Mouse (Mus musculus) limb, embryonic 14.5 days (tissue): ENCODE measurements around the gene Serpinb6b. TPM values are rescaled to one million over a fixed set of nuclear protein-coding genes. Genes with fewer than 3 reads are reported as not detected.

Experiments
- ATAC-seq: fragments of 200-750 bp; cut with Nextera tagmentation; 2 replicates; pipeline ENCODE4 v1.8.0; 2017; ENCODE audit warnings: low read depth, moderate number of reproducible peaks, moderate TSS enrichment; ENCODE audit not compliant: low FRiP score
- DNase-seq: peaks from one replicate; pipeline ENCODE4 v3.0.0-alpha.2; 2015; ENCODE audit warnings: low spot score
- H3K27ac ChIP-seq: fragments of 300-500 bp; sonication (generic); replicated peaks from 2 replicates; pipeline ENCODE4 v1.5.1; 2014; ENCODE audit warnings: low read depth, mild to moderate bottlenecking, low read length, moderate library complexity, mixed read lengths
- H3K27me3 ChIP-seq: fragments of 300-500 bp; sonication (generic); 2 replicates; pipeline ENCODE4 v1.6.1; 2014; ENCODE audit warnings: low read length, mixed read lengths; ENCODE audit not compliant: control insufficient read depth, insufficient read depth
- H3K36me3 ChIP-seq: fragments of 300-500 bp; sonication (generic); 2 replicates; pipeline ENCODE4 v1.6.1; 2014; ENCODE audit warnings: mild to moderate bottlenecking, low read length, moderate library complexity, mixed read lengths; ENCODE audit not compliant: control insufficient read depth, insufficient read depth
- H3K4me1 ChIP-seq: fragments of 300-500 bp; sonication (generic); 2 replicates; pipeline ENCODE4 v1.6.1; 2014; ENCODE audit warnings: antibody characterized with exemption, low read length, mixed read lengths; ENCODE audit not compliant: control insufficient read depth, insufficient read depth
- H3K4me2 ChIP-seq: fragments of 300-500 bp; sonication (generic); replicated peaks from 2 replicates; pipeline ENCODE4 v1.6.1; 2014; ENCODE audit warnings: low read depth, mild to moderate bottlenecking, low read length, moderate library complexity; ENCODE audit not compliant: severe bottlenecking
- H3K4me3 ChIP-seq: fragments of 300-500 bp; sonication (generic); replicated peaks from 2 replicates; pipeline ENCODE4 v1.5.1; 2014; ENCODE audit warnings: low read length
- H3K9ac ChIP-seq: fragments of 300-500 bp; sonication (generic); 2 replicates; pipeline ENCODE4 v1.6.1; 2014; ENCODE audit warnings: mild to moderate bottlenecking, low read depth, low read length, moderate library complexity; ENCODE audit not compliant: severe bottlenecking
- H3K9me3 ChIP-seq: fragments of 300-500 bp; sonication (generic); 2 replicates; pipeline ENCODE4 v1.6.1; 2016; ENCODE audit warnings: low read length; ENCODE audit not compliant: control insufficient read depth
- POLR2A ChIP-seq: fragments of 200-500 bp; IDR thresholded peaks from 2 replicates; pipeline ENCODE4 v1.8.0; 2012; ENCODE audit warnings: inconsistent platforms, mild to moderate bottlenecking, moderate library complexity, borderline replicate concordance; ENCODE audit not compliant: insufficient read depth, insufficient read length; ENCODE audit errors: extremely low read depth
- WGBS: fragments of 180-500 bp; shearing (Covaris S2); extraction: QIAGEN DNeasy Blood & Tissue Kit; methylation state at CpG from one replicate; pipeline ENCODE4 v1.1.7; 2014; 5-methylcytosine and 5-hydroxymethylcytosine counted together
- polyA plus RNA-seq, 2 experiments: library from polyadenylated mRNA; depleted of rRNA in 1 of 2; stranded (reverse) in 1 of 2; unstranded in 1 of 2; fragments of >200 nt; fragmentation: Nextera tagmentation in 1 of 2; extraction: Ambion mirVana in 1 of 2; gene quantifications; 2 replicates each; pipeline versions ENCODE4 v1.2.1 to v1.2.3; 2012 to 2014

Gene Serpinb6b
- polyA plus RNA-seq, 2 experiments, result 1.0 to 1.6 TPM

DNA sequence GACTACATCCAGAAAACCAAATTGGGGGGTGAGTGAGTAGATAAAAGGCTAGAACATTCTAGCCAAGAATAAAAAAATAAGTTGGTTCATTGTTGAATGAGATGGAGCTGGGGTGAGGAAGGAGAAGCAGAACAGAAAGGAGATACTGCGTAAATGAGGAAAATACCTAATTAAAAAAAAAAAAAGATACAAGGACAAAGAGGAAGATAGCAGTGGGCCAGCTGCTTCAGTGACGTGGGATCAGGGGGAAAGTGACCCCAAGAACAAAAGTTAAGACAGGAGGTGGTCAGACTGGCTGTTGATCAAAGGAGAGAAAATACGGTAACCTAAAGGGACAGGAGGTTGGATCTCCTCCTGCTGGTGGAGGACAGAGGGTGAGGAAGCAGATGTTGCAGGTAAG, 37.9 kb downstream of the Serpinb6b start, which contains the start of gene Serpinb9:
Gene Serpinb9, plus strand, starts transcription at position 301 of the 400 bp plus-strand sequence.
- TF ChIP-seq POLR2A, result no peak
- Histone ChIP-seq H3K4me2 (peak within 1 kb of the TSS; percentile 47), H3K4me3 (peak within 1 kb of the TSS; percentile 30), H3K27ac (no peak within 1 kb of the TSS), H3K9me3 (no peaks in the 10 kb centered on the region), H3K27me3 (no peaks in the 10 kb centered on the region), H3K9ac (peak within 1 kb of the TSS; percentile 57), H3K36me3 (no peaks in the 10 kb centered on the region), H3K4me1 (no peaks in the 10 kb centered on the region)
- DNase-seq (no peak), ATAC-seq (no peak)
- 79% methylated on average over 3 of the region's 3 CpGs for WGBS

DNA sequence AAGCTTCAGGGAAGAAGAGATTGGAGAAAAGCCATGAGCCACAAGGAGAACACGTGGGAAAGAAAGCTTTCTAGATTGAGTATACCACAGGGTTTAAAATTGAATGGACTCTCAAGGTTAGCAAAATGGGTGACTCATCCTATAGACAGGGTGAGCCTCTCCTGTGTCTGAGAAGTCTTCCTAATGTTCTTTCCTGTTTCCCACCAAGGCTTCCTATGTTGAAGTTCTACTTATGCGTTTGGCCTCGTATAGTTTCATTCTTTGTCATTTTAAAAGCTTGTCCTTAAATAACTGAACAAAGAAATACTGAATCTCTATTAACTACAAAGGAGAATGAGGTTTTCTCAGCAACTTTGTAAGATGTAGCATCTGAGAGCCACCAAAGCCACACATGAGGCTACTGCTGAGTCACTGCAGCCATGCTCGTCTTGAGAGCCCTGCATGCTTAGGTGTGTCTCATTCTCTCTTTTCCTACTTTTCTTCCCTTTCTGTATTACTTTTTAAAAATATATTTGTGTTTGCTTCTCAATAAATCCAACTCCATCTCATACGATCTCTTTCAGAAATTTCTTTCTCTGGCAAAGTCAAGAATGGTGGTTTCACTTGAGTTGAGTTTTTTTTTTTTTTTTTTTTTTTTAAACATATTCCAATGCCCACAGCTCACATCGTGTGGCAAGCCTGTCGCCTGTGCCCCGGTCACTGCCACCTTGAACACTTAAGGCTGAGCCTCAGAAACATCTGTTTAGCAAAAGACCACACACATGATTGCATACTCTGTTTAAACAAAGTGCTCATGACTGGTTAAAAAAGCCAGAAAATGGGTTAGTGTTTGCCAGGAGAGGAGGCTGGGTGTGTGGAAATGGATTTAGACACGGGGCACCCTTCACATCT, 38.8 kb downstream of the Serpinb6b start:
- Histone ChIP-seq H3K4me2 (peak overlapping the region; percentile 47), H3K9me3 (no peaks in the 10 kb centered on the region), H3K27me3 (no peaks in the 10 kb centered on the region), H3K36me3 (no peaks in the 10 kb centered on the region), H3K4me3 (peak overlapping the region; percentile 30), H3K27ac (peak overlapping the region; percentile 68), H3K9ac (peak overlapping the region; percentile 57), H3K4me1 (no peaks in the 10 kb centered on the region)
- WGBS, result 59% methylated on average over 9 of the region's 9 CpGs
- TF ChIP-seq POLR2A, result no peak
- no peak for DNase-seq
- 0 out of 2 replicates have a peak, but pooled peaks have one; percentile 7 for ATAC-seq

DNA sequence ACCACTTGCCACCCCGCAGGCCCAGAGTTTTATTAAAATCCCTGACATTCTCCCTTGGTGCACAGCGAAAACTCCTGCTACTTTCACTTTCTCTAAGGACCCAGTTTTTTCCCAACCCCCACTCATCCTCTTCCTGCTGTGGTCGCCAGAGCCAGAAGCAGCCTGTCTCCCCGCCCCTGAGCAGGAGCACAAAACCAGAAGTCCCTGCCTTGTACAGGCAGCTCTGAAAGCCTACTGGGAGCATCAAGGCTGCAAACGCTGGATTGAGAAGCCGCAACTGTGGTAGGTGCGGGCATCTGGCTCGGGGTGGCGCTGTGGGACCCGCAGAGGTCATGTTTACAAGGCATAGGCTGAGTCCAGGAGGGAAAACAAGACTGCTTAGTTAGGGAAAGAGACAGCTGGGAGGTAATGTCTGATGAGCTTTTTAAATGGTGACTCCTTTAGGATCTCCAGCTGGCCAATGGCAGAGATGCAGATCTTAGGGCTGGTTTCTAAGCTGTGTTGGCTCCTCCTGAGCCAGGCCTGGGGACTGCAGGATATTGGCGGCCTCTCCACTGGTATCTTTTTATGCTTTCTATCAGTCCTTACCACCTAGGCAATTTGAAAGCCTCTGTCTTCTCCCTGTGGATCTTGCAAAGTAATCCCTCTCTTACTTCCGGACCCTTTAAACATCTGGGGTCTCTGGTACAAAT, 39.6 kb downstream of the Serpinb6b start:
- no peaks in the 10 kb centered on the region for H3K36me3 ChIP-seq
- H3K9me3 ChIP-seq, result no peaks in the 10 kb centered on the region
- no peaks in the 10 kb centered on the region for H3K4me1 ChIP-seq
- TF ChIP-seq POLR2A, result no peak
- peak overlapping the region; percentile 47 for H3K4me2 ChIP-seq
- no peaks in the 10 kb centered on the region for H3K27me3 ChIP-seq
- DNase-seq (peak; percentile 70), ATAC-seq (peak; percentile 86)
- H3K4me3 ChIP-seq, result peak overlapping the region; percentile 30
- peak overlapping the region; percentile 68 for H3K27ac ChIP-seq
- peak overlapping the region; percentile 57 for H3K9ac ChIP-seq
- 13% methylated on average over 12 of the region's 12 CpGs for WGBS

DNA sequence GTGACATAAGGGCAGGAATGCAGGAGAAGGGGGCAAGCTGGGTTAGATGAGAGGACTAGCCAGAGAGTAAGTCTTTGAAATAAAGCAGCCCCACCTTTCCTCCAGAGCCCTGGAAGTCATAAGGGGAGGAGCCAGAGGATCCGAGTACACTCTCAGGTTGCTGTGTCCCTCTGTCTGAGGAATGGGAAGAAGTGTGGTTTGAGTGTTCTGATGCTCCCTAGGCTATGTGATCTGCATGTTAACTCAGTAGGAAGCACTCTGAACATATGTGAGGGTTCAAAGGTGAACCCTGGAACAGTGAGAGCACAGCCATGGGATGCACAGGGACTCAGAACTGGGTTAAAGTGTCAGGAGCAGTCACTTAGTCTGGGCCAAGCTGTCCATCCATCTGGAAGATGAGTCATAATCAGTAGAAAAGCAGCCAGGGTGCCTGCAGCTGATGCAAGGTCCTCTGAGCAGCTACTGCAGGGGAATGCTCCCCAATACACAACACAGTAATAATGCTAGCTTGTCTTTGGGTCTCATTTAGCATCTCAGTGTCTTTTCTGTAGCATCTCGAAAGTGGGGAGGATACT, 40.6 kb downstream of the Serpinb6b start:
- DNase-seq, result no peak
- Histone ChIP-seq H3K4me3 (no peak overlapping the region), H3K27ac (no peak overlapping the region), H3K9me3 (no peaks in the 10 kb centered on the region), H3K4me1 (no peaks in the 10 kb centered on the region), H3K27me3 (no peaks in the 10 kb centered on the region), H3K9ac (no peak overlapping the region), H3K36me3 (no peaks in the 10 kb centered on the region), H3K4me2 (no peak overlapping the region)
- no peak for TF ChIP-seq POLR2A
- 54% methylated on average over 2 of the region's 2 CpGs for WGBS
- no peak for ATAC-seq

DNA sequence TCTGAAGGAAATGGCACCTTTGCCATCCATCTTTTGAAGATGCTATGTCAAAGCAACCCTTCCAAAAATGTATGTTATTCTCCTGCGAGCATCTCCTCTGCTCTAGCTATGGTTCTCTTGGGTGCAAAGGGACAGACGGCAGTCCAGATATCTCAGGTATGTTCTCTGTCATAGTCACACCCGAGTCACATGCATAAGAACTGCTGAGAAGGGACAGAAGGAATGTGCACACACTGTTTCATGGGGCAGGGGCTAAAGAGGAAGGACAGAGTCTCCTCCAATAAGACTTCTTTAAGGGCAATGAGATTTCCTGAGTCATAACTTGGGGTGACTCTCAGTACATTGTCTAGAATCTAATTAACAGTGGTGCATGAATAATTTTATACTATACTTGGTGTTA, 41.5 kb downstream of the Serpinb6b start:
- H3K27ac ChIP-seq, result no peak overlapping the region
- no peaks in the 10 kb centered on the region for H3K4me1 ChIP-seq
- no peak overlapping the region for H3K4me3 ChIP-seq
- no peaks in the 10 kb centered on the region for H3K36me3 ChIP-seq
- H3K4me2 ChIP-seq, result no peak overlapping the region
- 82% methylated on average over 3 of the region's 3 CpGs for WGBS
- DNase-seq, result no peak
- ATAC-seq, result no peak
- TF ChIP-seq POLR2A, result no peak
- no peak overlapping the region for H3K9ac ChIP-seq
- no peaks in the 10 kb centered on the region for H3K9me3 ChIP-seq
- no peaks in the 10 kb centered on the region for H3K27me3 ChIP-seq
